Mouse (Mus musculus) left cerebral cortex, adult 9 months (tissue): ENCODE data around the gene Rnf166.

Experiments used
- DNase-seq, 2 experiments: peaks; one replicate each; pipeline ENCODE4 v3.0.0; 2022; ENCODE audit warnings: low spot score in 2 of 2

Rnf166 gene

GRCm38 (mm10) chr8:122439336-122439735 is 36.5 kb downstream of the Rnf166 start:
- DNase-seq: no peak

- no peak for DNase-seq
Measured at GRCm38 (mm10) chr8:122437708-122438331, 38.0 kb downstream of the Rnf166 start.

- no peak for DNase-seq
Measured at GRCm38 (mm10) chr8:122436586-122437125, 39.2 kb downstream of the Rnf166 start.

- DNase-seq: no peak
Measured at GRCm38 (mm10) chr8:122436146-122436545, 39.7 kb downstream of the Rnf166 start.

GRCm38 (mm10) chr8:122435375-122435774 is 40.5 kb downstream of the Rnf166 start:
- no peak for DNase-seq

GRCm38 (mm10) chr8:122433269-122433905 is 42.5 kb downstream of the Rnf166 start:
- no peak for DNase-seq

- no peak for DNase-seq
Measured at GRCm38 (mm10) chr8:122432443-122433268, 43.2 kb downstream of the Rnf166 start, which contains the start of gene Cyba. Cyba (minus strand) TSS chr8:122432930.

- no peak for DNase-seq
Measured at GRCm38 (mm10) chr8:122431694-122432442, 44.0 kb downstream of the Rnf166 start.

- no peak for DNase-seq
Measured at GRCm38 (mm10) chr8:122430646-122431045, 45.2 kb downstream of the Rnf166 start.

- DNase-seq: no peak
Measured at GRCm38 (mm10) chr8:122430058-122430636, 45.7 kb downstream of the Rnf166 start.

GRCm38 (mm10) chr8:122428163-122428562 is 47.7 kb downstream of the Rnf166 start:
- DNase-seq: no peak

- DNase-seq: no peak
Measured at GRCm38 (mm10) chr8:122427607-122428006, 48.3 kb downstream of the Rnf166 start.

GRCm38 (mm10) chr8:122426145-122426544 is 49.7 kb downstream of the Rnf166 start:
- DNase-seq: no peak

- no peak for DNase-seq
Measured at GRCm38 (mm10) chr8:122423659-122424058, 52.2 kb downstream of the Rnf166 start.

GRCm38 (mm10) chr8:122423217-122423616 is 52.6 kb downstream of the Rnf166 start:
- no peak for DNase-seq

GRCm38 (mm10) chr8:122421376-122422070 is 54.3 kb downstream of the Rnf166 start, which contains the start of gene Il17c:
Il17c (plus strand) TSS chr8:122422020.
- DNase-seq: no peak

- DNase-seq: peak in 1 of 2 experiments; percentile 67
Measured at GRCm38 (mm10) chr8:122419881-122420555, 55.8 kb downstream of the Rnf166 start.
